Mouse (Mus musculus) hindbrain, embryonic 12.5 days (tissue): ENCODE results near the gene Gm11634. TPM values are rescaled to one million over a fixed set of nuclear protein-coding genes. Genes with fewer than 3 reads are reported as not detected.
A peak's percentile ranks its signal among the peaks of the same experiment; 100 is the strongest.

Source experiments
- ATAC-seq: fragments of 200-750 bp; cut with Nextera tagmentation; 2 replicates; pipeline ENCODE4 v1.8.0; 2017; ENCODE audit warnings: moderate TSS enrichment; ENCODE audit not compliant: low FRiP score
- H3K27ac ChIP-seq: fragments of 300-500 bp; sonication (generic); 2 replicates; pipeline ENCODE4 v1.5.1; 2016; ENCODE audit warnings: mild to moderate bottlenecking
- H3K27me3 ChIP-seq: fragments of 300-500 bp; sonication (generic); 2 replicates; pipeline ENCODE4 v1.6.1; 2016; ENCODE audit warnings: mild to moderate bottlenecking
- H3K36me3 ChIP-seq: fragments of 300-500 bp; sonication (generic); 2 replicates; pipeline ENCODE4 v1.6.1; 2016; ENCODE audit warnings: mild to moderate bottlenecking
- H3K4me1 ChIP-seq: fragments of 300-500 bp; sonication (generic); 2 replicates; pipeline ENCODE4 v1.6.1; 2016
- H3K4me2 ChIP-seq: fragments of 300-500 bp; sonication (generic); replicated peaks from 2 replicates; pipeline ENCODE4 v1.6.1; 2016; ENCODE audit warnings: mild to moderate bottlenecking
- H3K4me3 ChIP-seq: fragments of 300-500 bp; sonication (generic); 2 replicates; pipeline ENCODE4 v1.5.1; 2016; ENCODE audit warnings: mild to moderate bottlenecking
- H3K9ac ChIP-seq: fragments of 300-500 bp; sonication (generic); 2 replicates; pipeline ENCODE4 v1.6.1; 2016; ENCODE audit warnings: mild to moderate bottlenecking, moderate library complexity
- H3K9me3 ChIP-seq: fragments of 300-500 bp; sonication (generic); replicated peaks from 2 replicates; pipeline ENCODE4 v1.6.1; 2016; ENCODE audit warnings: mild to moderate bottlenecking
- WGBS: fragments of 180-500 bp; shearing (Covaris S2); methylation state at CpG from one replicate; pipeline ENCODE4 v1.1.7; 2016; 5-methylcytosine and 5-hydroxymethylcytosine counted together
- polyA plus RNA-seq: library from polyadenylated mRNA; unstranded; fragments of >200 nt; fragmentation: Nextera tagmentation; extraction: Ambion mirVana; gene quantifications from 2 replicates; pipeline ENCODE4 v1.2.1, GENCODE M21; 2016

Gm11634 gene
- polyA plus RNA-seq, 1 experiment from 2014 or later: not detected

DNA sequence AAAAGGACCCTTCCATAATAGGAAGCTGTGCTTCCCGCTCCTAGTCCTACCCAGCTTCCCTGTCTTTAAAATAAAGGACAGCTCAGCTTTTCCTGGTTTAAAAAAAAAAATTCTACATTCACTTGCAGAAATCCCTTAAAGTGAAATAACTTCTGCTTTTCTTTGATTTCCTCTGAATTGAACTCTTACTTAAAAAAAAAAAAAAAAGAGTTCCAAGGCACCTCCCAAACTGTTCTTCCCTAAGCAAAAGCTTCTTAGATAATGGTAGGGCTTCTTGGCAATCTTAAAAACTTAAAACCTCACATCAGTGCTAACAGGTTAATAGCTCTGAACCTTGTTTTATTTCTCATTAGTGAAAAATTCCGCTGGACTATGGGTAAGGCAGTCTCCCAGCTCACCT is 15.9 kb downstream of the Gm11634 start:
- no peak overlapping the region for H3K4me2 ChIP-seq
- no peaks in the 10 kb centered on the region for H3K27me3 ChIP-seq
- no peak overlapping the region for H3K4me3 ChIP-seq
- no peaks in the 10 kb centered on the region for H3K9me3 ChIP-seq
- 91% methylated on average over 2 of the region's 2 CpGs for WGBS
- H3K4me1 ChIP-seq: peaks cover 8% of the 10 kb centered on the region
- H3K9ac ChIP-seq: no peak overlapping the region
- ATAC-seq: no peak
- peaks cover 29% of the 10 kb centered on the region for H3K36me3 ChIP-seq
- H3K27ac ChIP-seq: no peak overlapping the region

DNA sequence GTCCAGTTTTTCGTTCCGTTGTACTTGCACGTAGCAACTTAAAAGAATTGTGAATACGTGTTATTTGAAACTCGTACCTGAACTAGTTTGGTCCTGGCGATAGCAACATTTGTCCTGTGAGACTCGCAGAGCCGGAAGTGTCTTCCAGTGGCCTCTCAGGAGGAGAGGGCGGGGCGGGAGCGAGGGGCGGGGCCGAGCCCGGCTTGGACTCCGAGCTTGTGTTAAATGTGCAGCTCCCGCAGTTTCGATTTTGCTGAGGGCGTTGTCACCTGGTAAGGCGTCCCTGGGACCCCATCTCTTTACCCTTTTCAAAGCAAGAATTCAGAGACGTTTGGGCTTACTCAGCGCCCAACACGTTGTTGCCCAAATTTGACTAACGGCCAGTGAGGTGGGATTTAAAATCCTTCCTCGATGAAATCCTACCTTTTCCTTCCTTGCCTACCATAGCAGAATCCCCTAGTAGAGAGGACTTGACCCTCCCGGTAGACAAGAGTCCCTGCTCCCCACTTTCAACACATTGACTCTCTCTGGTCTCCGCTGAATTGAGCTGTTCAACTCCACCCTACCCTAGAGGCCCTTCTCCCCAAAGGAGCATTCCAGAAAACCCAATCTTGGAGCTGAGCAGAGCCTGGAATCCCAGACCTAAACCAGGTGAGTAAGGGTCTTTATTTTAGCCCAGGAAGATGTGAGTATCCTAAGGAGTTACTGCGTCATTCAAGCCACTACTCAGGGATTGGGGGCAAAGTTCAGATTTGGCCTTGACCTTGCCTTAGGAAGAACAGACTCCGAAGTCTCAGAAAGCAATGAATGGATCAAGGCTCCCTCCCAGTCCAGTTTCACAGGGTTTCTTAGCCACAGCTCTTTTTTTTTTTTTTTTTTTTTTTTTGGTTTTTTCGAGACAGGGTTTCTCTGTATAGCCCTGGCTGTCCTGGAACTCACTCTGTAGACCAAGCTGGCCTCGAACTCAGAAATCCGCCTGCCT is 16.7 kb downstream of the Gm11634 start, which contains the start of gene Tmem106a:
Tmem106a (plus strand) TSS at position 189 of the 982 bp plus-strand sequence.
- no peaks in the 10 kb centered on the region for H3K9me3 ChIP-seq
- peaks cover 8% of the 10 kb centered on the region for H3K4me1 ChIP-seq
- H3K4me3 ChIP-seq: peak within 1 kb of the TSS; percentile 26
- 21% methylated on average over 30 of the region's 31 CpGs for WGBS
- H3K9ac ChIP-seq: peak within 1 kb of the TSS; percentile 37; the same call in 1 of the 2 replicates
- no peak within 1 kb of the TSS for H3K27ac ChIP-seq
- ATAC-seq: no peak
- H3K27me3 ChIP-seq: no peaks in the 10 kb centered on the region
- peak within 1 kb of the TSS; percentile 50 for H3K4me2 ChIP-seq
- peaks cover 38% of the 10 kb centered on the region for H3K36me3 ChIP-seq

DNA sequence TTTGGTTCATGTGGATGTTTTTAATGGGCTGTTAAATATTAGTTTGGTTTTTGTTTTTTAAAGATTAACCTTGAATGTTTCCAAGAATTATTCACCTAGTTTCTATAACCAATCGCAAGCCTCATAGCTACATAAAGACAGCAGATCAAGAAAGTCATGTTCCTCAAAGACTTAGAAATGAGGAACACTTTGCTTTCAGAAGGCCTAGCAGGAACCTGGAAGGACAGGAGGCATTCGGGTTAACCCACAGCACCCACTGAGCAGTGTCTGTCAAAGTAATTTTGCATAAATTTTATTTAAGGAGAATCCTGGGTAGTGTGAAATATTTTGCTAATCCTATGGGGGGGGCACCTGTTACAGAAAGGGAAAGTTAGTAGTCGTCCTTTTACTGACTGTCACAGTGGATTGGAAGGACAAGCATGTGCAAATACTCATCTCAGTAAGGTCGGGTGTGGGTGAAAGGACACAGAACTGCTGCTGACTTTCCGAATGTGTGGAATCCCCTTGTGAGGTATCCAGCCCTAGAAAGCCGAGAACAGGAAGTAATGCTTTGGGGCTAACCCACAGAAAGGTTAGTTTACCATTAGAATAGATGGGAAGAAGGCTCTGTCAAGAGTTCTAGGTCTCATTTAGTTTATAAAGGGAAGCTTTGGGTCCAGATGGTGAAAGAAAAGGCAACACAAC is 17.8 kb downstream of the Gm11634 start:
- no peak for ATAC-seq

DNA sequence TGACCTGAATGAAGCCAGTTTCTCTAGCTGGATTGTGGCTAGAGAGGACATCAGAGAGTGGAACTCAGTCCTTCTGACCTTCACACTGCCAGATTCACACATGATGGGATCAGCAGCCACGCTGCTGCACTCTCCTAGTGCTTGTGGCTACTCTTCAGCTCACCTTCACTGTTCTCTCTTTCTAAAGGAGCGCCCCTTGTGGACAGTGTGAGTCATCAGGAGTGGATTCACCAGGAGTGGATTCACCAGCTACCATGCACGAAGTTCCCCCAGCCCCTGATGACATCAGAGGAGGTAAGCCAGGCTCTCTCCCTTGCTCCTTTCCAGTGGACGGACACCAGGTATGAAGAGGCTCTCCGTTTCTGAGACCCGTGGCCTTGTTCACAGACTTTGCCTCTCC is 22.9 kb downstream of the Gm11634 start:
- Histone ChIP-seq H3K9ac (no peak overlapping the region), H3K4me1 (no peaks in the 10 kb centered on the region), H3K9me3 (no peaks in the 10 kb centered on the region), H3K27me3 (no peaks in the 10 kb centered on the region), H3K36me3 (peaks cover 93% of the 10 kb centered on the region), H3K4me3 (no peak overlapping the region), H3K27ac (no peak overlapping the region), H3K4me2 (no peak overlapping the region)
- ATAC-seq: no peak
- 79% methylated on average over 6 of the region's 6 CpGs for WGBS

More for the DNA sequence above, 17.8 kb downstream of the Gm11634 start:
- no peak overlapping the region for H3K4me3 ChIP-seq
- H3K4me1 ChIP-seq: peaks cover 8% of the 10 kb centered on the region
- H3K27ac ChIP-seq: no peak overlapping the region
- 76% methylated on average over 6 of the region's 6 CpGs for WGBS
- H3K27me3 ChIP-seq: no peaks in the 10 kb centered on the region
- H3K36me3 ChIP-seq: peaks cover 45% of the 10 kb centered on the region
- H3K4me2 ChIP-seq: no peak overlapping the region; the same call in 1 of the 2 replicates
- no peaks in the 10 kb centered on the region for H3K9me3 ChIP-seq
- no peak overlapping the region for H3K9ac ChIP-seq

DNA sequence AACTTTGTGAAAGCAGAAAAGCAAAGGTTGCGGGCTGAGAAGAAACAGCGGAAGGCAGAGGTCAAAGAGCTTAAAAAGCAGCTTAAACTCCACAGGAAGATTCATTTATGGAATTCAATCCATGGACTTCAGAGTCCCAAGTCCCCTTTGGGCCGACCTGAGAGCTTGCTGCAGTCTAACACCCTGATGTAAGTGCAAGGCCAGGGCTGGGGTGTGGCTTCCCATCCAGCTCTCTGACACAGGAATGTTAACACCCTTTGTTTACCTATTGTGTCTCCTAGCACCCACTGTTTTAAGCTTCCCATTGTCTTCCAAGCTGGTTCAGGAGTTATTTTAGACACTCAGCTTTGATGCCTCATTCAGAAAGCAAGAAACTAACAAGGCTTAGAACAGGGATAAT is 30.6 kb downstream of the Gm11634 start:
- Histone ChIP-seq H3K27ac (no peak overlapping the region), H3K4me2 (no peak overlapping the region), H3K27me3 (no peaks in the 10 kb centered on the region), H3K9ac (no peak overlapping the region), H3K9me3 (no peaks in the 10 kb centered on the region), H3K36me3 (peaks cover 87% of the 10 kb centered on the region), H3K4me3 (no peak overlapping the region), H3K4me1 (no peaks in the 10 kb centered on the region)
- WGBS: 81% methylated on average over 3 of the region's 3 CpGs
- no peak for ATAC-seq

DNA sequence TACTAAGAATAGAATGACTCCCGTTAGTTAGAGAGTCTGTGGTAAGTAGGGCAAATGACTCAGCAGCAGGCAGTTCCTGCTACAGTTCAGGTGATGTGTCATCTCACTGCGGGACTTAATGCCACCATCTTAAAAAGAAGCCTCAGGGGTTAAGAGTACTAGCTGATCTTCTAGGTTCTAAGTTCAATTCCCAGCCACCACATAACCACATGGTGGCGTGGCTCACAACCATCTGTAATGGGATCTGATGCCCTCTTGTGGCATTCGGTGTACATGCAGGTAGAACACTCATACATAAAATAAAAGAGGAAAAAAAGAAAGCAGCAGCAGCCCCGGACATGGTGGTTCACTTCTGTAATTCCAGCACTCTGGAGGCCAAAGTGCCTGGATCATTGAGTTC is 36.7 kb downstream of the Gm11634 start:
- 43% methylated on average over 5 of the region's 5 CpGs for WGBS
- ATAC-seq: no peak
- Histone ChIP-seq H3K27me3 (no peaks in the 10 kb centered on the region), H3K9ac (no peak overlapping the region), H3K4me3 (no peak overlapping the region), H3K4me2 (no peak overlapping the region), H3K4me1 (no peaks in the 10 kb centered on the region), H3K27ac (no peak overlapping the region), H3K36me3 (peaks cover 76% of the 10 kb centered on the region), H3K9me3 (no peaks in the 10 kb centered on the region)

DNA sequence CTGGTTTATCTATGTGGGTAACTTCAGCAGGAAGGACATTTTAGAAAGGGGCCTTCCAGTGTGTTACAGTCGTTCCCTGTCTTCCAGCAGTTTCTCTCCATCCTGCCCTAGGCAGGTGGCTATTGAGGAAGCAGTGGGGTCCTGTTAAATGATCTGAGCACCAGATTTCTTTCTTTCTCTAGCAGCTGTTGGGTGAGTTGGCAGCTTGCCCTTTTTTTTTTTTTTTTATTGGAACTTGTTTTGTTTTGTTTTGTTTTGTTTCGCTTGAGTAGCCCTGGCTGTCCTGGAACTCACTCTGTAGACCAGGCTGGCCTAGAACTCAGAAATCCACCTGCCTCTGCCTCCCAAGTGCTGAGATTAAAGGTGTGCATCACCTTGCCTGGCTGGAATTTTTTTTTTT is 42.1 kb downstream of the Gm11634 start:
- Histone ChIP-seq H3K4me3 (no peak overlapping the region), H3K27ac (no peak overlapping the region), H3K9me3 (no peaks in the 10 kb centered on the region), H3K36me3 (peaks cover 43% of the 10 kb centered on the region), H3K9ac (no peak overlapping the region), H3K4me2 (no peak overlapping the region), H3K27me3 (no peaks in the 10 kb centered on the region), H3K4me1 (peaks cover 11% of the 10 kb centered on the region)
- ATAC-seq: no peak
- WGBS: 83% methylated on average over 2 of the region's 2 CpGs

DNA sequence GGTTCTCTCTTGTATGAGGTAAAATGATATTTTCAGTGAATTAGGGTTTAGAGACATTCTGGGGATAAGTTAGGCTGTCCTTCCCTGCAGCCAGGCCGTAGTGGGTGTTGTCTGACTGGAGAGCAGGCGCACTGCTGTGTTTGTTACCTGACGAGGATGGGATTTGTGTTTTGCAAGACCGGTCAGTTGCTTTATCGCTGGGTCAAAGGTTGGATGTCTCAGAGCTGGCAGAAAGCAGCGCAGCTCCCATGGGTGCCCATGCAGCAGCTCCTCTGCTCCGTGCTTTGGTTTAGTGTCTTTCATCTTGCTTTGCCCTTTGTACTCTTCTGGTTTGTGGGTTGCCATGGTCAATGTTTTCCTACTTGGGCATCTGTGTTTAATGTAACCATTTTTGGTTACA is 42.5 kb downstream of the Gm11634 start:
- no peak overlapping the region for H3K4me2 ChIP-seq
- H3K27ac ChIP-seq: no peak overlapping the region
- no peak overlapping the region for H3K4me3 ChIP-seq
- WGBS: 95% methylated on average over 7 of the region's 7 CpGs
- peaks cover 40% of the 10 kb centered on the region for H3K36me3 ChIP-seq
- no peaks in the 10 kb centered on the region for H3K27me3 ChIP-seq
- peaks cover 11% of the 10 kb centered on the region for H3K4me1 ChIP-seq
- no peak for ATAC-seq
- no peaks in the 10 kb centered on the region for H3K9me3 ChIP-seq
- no peak overlapping the region for H3K9ac ChIP-seq

DNA sequence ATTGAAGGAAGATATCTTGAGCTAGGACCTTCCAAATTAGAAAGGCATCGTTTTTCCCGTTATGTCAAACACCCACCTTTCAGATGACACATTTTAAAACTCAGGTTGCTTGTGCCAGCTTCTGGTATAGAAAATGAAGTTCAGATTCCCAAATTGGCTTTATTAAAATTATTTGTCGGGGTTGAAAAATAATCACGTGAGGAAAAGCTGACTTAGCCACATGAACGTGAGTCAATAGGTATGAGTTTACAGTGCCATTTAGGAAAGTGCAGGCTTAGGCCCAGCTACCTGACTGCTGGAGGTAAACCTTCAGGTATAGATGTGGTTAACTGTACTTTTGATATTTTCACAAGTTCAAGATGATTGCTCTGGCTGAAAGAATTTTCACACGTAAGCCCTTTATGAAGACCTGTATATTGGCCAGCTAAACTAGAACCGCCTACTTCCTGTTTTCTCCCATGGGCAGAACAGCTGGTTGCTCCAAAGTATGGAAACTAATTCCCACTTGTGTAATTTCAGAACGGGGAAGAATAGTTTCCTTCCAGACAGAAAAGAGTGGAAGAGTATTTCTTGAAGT is 45.6 kb downstream of the Gm11634 start:
- 23% methylated on average over 8 of the region's 8 CpGs for WGBS
- H3K4me1 ChIP-seq: peaks cover 22% of the 10 kb centered on the region

DNA sequence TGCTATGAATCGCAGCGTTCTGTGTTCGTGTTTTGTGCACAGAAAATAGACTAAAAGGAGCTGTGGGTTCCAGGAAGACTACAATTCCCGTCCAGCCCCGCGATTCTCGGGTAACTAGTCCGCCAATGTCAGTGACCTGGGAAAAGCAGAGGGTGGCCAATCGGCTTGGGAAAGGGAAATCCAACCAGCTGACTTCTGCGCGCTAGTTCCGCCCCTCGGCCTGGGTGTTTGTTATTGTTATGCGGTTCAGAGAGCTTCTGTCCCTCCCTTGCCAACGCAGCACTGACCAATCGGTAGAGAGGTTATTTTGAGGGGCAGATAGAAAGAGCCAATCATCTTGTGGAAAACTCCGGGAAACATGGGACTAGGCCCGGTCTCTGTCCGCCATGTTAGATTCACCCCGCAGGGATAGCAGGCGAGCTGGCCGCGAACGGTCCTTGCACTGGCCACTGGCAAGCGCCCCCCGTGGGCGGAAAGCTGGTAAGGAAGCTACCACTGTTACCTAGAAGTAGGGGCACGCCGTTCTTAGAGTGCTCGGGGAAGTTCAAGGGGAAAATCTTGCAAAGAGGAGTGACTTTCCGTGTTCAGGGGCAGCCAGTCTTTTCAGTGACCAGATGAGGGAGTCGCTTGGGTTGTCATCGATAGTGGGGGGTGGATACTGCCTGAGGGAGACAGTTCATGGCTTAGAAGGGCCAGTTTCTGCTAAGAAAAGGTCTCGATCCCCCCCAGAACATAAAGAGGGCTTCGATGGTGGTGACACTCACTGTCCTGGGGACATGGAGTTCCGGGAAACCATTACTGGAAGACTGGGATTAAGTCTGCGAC is 46.4 kb downstream of the Gm11634 start:
- Histone ChIP-seq H3K9ac (peak overlapping the region; percentile 82), H3K27ac (peak overlapping the region; percentile 93), H3K9me3 (no peaks in the 10 kb centered on the region), H3K4me2 (peak overlapping the region; percentile 66), H3K4me3 (peak overlapping the region; percentile 56), H3K27me3 (no peaks in the 10 kb centered on the region), H3K4me1 (peaks cover 22% of the 10 kb centered on the region), H3K36me3 (peaks cover 9% of the 10 kb centered on the region; the same call in 1 of the 2 replicates)
- under 1% methylated on average over 37 of the region's 37 CpGs for WGBS
- peak; percentile 98 for ATAC-seq

More for the DNA sequence above, 45.6 kb downstream of the Gm11634 start:
- Histone ChIP-seq H3K4me3 (peak overlapping the region; percentile 56), H3K4me2 (peak overlapping the region; percentile 66), H3K9ac (peak overlapping the region; percentile 82), H3K9me3 (no peaks in the 10 kb centered on the region), H3K27me3 (no peaks in the 10 kb centered on the region), H3K36me3 (peaks cover 14% of the 10 kb centered on the region; the same call in 1 of the 2 replicates), H3K27ac (peak overlapping the region; percentile 87)
- no peak for ATAC-seq

DNA sequence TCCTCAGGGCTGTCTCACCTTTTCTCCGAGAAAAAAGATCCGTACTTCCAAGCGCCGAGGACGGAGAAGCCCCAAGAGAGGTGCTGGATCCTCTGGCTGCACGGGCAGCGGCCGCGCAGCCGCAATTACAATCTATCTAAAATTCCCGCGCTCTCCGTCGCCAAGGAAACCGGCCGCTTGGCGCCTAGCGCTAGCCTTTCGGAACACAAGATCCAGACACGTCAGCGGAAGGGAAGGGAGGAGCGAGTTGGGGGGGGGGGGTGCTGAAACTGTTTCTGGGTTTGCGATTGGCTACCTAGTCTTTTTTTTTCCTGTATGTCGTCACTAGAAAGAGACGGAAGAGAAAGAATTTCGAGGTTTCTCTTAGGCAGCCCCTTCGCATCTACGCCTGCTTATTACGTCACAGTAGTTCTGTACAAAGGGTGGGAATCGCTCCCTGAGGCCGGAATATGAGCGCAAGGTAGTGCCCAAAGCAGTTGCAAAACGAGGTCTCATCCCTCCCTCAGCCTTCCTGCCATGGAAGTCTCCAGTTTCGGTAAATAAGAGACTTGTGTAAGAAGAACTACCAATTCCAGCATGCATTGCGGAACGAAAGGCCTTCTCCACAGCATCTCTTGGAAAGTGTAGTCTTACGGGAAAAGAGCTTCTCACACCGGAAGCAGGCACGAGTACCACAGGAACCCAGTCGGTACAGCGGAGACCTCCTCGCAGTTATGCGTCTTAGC is 47.1 kb downstream of the Gm11634 start, which contains the start of the genes Brca1 and Nbr1:
Brca1 (minus strand) TSS at position 205 of the 725 bp plus-strand sequence.
Nbr1 (plus strand) TSS at position 399 of the 725 bp plus-strand sequence.
- Histone ChIP-seq H3K9ac (peak within 1 kb of the TSS; percentile 82), H3K4me3 (peak within 1 kb of the TSS; percentile 56), H3K36me3 (0 out of 2 replicates have a peak, but pooled peaks cover 3% of the 10 kb centered on the region), H3K9me3 (no peaks in the 10 kb centered on the region), H3K4me2 (peak within 1 kb of the TSS; percentile 77), H3K4me1 (peaks cover 22% of the 10 kb centered on the region), H3K27me3 (no peaks in the 10 kb centered on the region), H3K27ac (peak within 1 kb of the TSS; percentile 93)
- ATAC-seq: peak; percentile 85
- WGBS: under 1% methylated on average over 43 of the region's 43 CpGs
